Mouse (Mus musculus) heart, postnatal 4 days (tissue): ENCODE measurements around the gene Kng2. TPM values are rescaled to one million over a fixed set of nuclear protein-coding genes. Genes with fewer than 3 reads are reported as not detected.
"Not testable (repeated sequence)": the region's sequence is repeated elsewhere in the genome, so short reads cannot be mapped to it uniquely, and the experiment has no call there.

Source experiments
- DNase-seq: peaks from one replicate; pipeline ENCODE4 v3.0.0; 2021
- total RNA-seq, 2 experiments: library from RNA; stranded (reverse); gene quantifications; 2 replicates each; pipeline ENCODE4 v1.2.3; 2021

The Kng2 gene
- total RNA-seq, result not detected

DNA sequence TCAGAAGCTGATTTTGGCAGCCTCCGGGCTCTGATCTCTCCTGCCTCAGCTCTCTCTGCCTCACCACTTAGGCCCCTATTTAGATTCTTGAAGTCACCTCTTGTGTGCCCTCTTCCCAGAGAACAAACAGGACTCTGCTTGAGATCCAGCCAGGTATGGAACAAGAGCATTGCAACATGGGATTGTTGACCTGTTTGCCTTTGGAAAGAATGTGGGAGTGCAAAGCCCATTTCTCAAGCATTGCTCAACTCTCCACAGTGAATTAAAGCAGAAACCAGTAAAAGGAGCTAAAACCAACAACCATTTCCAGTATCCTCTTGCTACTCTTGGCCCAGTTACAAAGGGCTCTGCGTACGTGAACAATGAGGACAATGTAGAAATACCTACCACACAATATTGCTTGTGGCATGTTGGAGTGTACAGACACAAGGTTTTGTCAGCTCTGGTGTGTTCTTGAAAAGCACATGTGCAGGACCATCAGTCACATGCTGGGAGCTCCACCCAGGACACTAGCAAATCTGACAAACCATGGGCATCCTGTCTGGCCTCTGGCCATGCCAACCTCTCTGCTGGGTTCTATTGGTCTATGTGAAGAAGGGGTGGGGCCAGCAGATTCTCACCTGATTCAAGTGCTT, at the start of gene Kng2:
TSS of gene Kng2 (minus strand) at position 517 of the 635 bp plus-strand sequence.
- not testable (repeated sequence) for DNase-seq

DNA sequence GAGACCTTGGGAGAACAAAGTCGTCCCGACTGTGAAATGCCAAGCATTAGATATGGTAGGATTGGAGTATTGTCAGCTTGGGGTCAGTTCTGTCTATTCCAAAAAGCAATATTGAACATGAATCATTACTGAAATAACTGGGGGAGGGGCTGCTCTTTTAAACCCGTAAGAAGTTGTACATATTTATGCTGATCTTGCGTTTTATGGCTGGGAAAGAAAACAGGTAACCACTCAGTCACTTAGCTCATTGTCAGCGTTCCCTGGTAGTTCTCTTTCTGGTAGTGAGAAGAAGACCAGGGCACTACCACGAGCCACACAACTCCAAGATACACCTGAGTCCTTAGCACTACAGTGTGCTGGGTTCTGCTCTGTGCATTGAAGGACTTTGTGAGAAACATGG, 48.2 kb upstream of the Kng2 start:
- not testable (repeated sequence) for DNase-seq

DNA sequence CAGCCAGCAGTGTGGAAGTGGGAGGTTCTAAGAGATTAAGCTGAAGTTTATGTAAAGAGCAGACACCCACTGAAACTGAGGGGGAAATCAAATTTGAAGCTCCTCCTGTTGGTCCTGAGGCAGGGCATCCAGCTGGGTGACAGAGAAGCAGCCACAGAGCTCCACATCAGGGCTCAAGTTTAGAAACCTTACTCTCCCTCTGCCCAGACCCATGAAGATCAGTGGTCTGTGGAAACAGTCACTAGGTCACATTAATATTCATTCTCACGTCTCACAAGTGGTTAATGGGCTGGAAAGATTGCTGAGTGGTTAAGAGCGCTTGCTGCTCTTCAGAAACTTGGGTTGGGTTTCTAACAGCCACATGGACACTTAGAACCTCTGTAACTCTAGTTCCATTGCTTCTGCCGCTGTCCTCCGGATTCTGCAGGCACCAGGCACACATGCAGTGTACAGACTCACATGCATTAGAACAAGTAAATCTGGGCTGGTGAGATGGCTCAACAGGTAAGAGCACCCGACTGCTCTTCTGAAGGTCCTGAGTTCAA, 31.6 kb upstream of the Kng2 start:
- DNase-seq, result not testable (repeated sequence)

DNA sequence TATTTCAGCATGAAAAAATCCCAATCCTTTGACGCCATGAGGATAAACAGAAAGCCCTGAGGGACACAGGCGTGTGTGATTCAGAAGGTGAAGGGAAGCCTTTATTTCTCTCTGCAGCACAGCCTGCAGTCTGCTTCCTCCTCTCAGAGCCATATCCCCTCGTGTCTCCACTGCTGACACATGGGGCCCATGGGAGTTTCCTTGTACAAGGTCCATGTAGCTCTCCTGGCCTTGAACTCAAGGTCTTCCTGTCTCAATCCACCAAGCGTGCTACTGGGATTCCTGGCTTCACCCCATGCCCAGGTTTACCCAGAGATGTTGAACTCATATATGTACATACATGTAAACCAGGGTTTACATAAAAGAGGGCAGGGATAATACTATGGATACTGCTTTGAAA, 30.3 kb upstream of the Kng2 start:
- DNase-seq, result not testable (repeated sequence)

DNA sequence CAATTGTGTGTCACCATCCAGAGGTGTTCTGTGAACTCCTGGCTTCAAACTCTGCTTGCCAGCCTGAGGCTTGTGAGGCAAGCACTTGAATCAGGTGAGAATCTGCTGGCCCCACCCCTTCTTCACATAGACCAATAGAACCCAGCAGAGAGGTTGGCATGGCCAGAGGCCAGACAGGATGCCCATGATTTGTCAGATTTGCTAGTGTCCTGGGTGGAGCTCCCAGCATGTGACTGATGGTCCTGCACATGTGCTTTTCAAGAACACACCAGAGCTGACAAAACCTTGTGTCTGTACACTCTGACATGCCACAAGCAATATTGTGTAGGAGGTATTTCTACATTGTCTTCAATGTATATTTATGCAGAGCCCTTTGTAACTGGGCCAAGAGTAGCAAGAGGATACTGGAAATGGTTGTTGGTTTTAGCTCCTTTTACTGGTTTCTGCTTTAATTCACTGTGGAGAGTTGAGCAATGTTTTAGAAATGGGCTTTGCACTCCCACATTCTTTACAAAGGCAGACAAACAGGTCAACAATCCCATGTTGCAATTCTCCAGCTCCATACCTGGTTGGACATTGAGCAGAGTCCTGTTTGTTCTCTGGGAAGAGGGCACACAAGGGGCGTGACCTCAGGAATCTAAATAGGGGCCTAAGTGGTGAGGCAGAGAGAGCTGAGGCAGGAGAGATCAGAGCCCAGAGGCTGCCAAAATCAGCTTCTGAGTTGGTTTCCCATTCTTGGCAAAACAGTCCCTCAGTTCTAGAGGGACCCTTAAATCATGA, 28.6 kb upstream of the Kng2 start, which contains the start of gene Kng1:
TSS of gene Kng1 (plus strand) at position 198 of the 780 bp plus-strand sequence.
- not testable (repeated sequence) for DNase-seq

DNA sequence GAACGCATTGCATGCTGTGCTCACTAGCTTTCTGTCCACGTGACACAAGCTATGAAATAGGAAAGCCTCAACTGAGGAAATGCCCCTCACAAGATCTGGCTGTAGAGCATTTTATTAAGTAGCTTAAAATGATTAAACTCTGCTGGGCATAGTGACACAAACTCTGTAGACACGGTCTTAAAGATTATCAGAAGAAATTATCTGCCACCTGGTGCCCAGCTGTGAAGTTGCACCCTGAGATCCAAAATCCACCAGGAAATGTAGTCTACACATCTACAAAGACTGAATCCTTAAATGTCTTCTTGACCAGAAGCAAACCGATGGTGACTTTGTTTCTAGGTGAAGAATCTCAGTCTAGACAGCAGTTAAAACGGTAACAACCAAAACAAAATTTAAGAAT, 17.0 kb upstream of the Kng2 start:
- DNase-seq, result peak; percentile 5

DNA sequence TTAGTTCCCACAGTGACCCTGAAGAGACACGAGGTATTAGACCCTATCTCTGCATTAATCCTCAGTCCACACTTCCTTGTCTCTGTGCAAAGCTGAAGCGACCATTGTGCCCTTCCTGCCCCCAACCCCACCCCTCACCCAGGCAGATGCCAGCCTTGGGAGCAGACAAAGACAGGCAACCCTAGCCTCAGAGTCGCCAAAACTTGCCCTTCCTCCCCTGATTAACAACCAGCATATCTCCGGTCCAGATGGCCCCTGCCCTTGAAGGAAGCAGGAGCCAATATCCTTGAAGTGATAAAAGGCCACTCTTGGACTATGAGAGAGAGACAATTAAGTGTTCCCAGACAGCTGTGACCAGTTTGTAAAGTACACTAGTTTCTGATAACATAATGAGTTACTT, 11.6 kb upstream of the Kng2 start:
- no peak for DNase-seq

DNA sequence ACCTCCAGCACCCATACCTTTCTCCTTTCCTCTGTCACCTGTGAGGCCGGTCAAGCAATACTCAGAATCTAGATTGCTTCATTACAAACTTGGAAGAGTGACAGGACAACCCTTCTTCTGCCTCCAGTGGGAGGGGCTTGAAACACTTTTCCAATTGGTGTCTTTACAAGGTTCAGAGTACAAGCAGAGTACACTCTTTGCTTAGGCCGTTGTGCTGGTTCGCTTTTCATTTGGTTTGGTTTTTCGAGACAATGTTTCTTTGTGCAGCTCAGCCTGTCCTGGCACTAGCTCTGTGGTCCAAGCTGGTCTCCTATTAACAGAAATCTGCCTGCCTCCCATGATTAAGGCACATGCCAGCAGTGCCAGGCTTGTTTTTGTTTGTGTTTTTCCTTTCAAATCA, 10.0 kb upstream of the Kng2 start:
- no peak for DNase-seq

DNA sequence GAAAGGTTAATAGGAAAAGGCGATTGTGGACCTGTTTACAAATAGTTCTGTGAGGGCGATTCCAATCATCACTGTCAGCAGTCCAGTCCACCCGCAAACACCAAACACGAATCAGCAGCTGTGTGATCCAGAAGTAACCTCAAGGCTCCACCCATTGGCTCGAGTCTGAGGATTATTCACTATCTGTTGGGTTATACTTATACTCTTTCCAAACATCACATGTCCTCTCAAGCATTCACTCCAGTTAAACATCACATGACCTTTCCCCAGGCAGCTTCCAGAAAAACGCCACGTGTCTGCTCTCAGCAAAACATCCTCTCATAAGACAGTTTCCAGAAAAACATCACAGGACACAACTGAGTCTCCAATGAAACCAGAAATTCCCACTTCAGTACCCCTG, 8.5 kb upstream of the Kng2 start:
- DNase-seq, result no peak

DNA sequence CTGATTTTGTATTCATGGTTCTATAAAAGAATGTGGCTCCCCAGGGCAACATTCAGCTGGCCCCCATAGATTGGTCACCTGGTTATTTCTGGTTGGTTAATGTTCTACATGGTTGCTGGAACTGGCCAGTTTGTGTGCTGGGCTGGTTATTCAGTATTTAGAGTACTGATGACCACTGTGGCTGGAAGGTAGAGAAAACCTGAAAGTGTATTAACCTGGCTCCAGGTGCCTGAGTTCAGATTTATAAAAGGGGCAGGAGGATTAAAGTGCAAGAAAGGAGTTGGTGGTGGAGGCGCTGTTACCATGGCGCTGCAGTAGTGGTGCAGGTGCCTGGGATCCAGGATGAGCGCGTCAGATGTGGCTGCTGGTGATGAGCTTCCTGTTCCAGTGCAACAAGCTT, 4.4 kb upstream of the Kng2 start:
- no peak for DNase-seq

DNA sequence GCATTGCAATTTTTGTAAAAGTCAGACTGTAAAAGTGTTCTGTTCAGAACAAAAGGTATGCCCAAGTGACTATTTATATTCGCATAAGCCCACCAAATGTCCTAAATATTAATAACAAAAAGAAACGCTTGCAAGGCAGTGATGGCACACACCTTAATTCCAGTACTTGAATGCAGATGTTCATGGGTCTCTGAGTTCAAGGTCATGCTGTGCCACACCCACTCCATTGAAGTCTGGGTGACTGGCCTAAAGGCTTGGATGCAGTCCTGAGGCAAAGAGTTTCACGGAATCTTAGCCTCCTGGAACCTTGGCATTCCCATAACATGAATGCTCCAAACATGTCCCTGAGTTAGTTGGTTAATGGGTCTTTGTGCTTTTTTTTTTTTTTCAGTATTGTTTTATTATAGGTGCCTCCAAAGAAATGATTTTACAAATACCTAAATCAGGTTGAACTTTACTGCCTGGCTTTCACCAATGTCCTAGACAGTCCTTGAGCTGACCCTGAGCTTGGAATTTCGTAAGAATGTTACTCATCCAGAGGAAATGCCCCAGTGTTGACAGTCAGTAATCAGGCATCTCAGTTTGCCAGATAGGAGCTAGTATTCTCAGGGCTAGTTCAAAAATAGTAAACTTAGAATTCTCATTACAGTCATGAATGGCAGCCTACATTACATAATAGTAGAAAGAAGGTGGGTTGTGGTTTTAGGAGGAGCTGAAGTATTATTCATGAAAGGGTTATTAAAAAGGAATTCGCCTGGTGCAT, 1.6 kb upstream of the Kng2 start:
- no peak for DNase-seq

DNA sequence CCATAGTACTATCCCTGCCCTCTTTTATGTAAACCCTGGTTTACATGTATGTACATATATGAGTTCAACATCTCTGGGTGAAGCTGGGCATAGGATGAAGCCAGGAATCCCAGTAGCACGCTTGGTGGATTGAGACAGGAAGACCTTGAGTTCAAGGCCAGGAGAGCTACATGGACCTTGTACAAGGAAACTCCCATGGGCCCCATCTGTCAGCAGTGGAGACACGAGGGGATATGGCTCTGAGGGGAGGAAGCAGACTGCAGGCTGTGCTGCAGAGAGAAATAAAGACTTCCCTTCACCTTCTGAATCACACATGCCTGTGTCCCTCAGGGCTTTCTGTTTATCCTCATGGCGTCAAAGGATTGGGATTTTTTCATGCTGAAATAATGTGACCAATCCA, 1.9 kb downstream of the Kng2 start:
- DNase-seq, result not testable (repeated sequence)

DNA sequence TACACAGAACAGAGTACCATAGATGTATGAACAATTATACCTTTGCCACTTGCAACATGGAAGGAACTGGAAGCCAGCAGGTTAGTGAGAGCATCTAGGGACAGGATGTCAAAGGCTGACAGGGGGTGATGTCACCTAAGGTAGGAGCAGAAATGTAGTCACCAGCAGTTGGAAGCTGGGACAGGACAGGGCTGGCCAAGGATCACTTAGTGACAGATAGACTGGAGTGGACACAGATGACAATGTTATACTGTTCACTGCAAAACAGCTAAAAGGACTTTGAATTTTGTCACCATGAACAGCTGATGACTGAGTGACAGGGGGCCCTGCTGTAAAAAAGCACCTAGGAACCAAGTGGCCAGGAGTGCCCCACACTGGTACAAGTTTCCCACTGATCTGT, 2.7 kb downstream of the Kng2 start:
- no peak for DNase-seq

DNA sequence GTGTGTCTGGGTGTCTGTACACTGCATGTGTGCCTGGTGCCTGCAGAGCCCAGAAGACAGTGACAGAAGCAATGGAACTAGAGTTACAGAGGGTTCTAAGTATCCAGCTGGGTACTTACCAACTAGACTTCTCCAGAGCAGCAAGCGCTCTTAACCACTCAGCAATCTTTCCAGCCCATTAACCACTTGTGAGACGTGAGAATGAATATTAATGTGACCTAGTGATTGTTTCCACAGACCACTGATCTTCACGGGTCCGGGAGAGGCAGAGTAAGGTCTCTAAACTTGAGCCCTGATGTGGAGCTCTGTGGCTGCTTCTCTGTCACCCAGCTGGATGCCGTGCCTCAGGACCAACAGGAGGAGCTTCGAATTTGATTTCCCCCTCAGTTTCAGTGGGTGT, 4.2 kb downstream of the Kng2 start:
- DNase-seq, result no peak

DNA sequence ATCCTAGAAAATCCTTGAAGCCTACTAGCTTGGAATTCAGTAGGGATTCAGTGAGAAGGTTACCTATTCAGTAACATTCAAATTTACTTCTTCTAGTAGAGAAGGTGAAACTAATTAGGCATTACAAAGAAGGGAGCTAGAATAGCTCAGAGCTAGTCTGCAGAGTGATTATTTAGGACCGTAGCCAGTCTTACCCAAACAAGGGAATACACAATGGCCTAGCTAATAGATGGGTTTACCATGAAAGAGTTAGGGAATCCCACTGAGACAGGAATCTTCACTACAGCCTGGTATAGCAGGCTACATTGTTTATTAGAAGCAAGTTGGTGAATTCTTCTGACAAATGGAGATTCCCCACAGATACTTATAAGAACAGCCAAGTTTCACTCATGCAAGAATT, 8.7 kb downstream of the Kng2 start:
- not testable (repeated sequence) for DNase-seq

DNA sequence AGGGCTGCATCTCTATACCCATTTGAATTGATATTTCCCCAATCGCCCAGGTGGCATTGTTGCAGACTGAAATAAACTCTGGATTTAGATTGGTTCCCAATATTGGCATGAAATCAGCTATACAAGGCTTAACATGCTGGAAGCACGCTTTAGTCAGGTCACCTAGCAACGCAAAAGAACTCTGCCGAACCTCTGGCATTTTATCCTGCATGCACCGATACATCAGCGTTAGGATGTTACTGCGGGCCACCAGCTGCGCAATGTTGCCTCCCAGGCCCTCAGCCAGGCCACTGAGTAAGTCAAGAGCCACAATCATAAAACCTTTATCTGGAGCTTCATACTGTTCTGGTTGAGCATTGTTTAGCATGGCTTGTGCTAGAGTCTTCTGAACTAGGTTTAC, 14.6 kb downstream of the Kng2 start:
- not testable (repeated sequence) for DNase-seq

DNA sequence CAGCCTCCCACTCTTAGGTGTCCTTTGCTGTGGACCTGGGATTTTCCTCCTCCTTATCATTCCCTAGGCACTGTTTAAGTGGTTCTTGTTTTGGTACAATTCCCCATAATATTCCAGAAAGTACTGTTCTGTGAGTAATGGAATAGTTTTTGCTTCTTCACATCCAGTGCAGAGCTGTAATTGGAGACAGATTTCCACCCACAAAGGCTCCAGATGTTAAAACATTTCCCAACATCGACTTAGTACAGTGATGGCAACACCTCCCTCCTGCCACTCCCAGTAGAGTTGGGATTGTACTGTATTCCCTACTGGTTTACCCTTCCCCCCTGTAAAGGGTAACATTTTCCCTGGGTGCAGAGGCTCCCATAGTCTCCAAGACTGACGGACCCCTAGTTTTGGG, 15.5 kb downstream of the Kng2 start:
- DNase-seq, result not testable (repeated sequence)

DNA sequence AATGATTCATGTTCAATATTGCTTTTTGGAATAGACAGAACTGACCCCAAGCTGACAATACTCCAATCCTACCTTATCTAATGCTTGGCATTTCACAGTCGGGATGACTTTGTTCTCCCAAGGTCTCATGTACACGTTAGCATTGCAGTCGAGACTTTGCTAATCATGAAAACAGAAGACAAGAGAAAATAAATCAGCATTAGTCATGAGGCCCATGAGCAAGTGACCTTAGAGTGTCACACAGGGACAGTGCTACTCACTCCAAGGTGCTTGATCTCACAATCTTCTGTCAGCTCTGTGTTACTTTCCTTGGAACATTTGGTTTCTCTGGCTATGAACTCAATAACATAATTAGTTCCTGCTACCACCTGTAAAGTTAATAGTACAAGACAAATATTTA, 32.3 kb downstream of the Kng2 start:
- DNase-seq, result not testable (repeated sequence)

DNA sequence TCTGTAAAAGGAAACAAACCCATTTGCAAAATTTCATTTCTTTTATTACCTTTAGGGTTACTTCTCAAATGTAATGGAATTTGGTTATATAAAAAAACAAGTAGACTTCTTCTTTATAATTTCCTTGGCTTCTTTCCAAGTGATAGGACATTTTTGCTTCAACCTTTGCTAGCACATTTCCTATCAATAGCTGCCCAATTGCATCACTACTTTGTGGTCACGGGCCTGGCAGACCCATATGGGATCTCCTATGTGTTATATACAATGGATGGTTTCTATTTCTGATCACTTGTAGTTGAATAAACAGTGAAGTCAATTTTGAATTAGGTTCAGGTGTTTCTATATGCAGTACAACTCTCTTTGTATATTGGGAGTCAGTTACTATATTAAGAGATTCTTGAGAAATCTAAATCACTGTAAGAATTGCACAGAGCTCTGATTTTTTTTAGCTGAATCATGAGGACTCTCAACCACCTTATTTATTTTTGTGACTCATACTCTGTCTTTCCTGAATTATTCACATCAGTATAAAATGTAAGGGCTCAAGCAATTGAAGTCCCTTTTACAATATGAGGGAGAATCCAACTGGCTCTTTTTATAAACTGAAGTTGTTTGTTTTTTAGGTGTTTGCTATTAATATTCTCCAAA, 61.8 kb downstream of the Kng2 start:
- no peak for DNase-seq

DNA sequence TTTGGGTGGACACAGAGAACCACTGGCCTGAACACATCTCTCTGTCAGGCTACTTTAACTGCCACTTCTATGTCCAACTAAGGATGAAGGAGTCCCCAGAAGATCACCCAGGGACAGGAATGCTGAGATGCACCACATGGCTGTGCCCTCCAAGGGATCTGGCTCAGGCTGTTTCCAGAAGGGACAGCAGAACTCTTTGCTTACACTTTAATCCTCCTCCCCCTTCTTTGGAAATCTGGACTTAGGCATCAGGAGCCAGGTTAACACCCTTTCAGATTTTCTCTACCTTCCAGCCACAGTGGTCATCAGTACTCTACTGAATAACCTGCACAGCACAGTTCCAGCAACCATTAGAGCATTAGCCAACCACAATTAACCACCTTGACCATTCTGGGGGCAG, 66.0 kb downstream of the Kng2 start:
- DNase-seq, result no peak

DNA sequence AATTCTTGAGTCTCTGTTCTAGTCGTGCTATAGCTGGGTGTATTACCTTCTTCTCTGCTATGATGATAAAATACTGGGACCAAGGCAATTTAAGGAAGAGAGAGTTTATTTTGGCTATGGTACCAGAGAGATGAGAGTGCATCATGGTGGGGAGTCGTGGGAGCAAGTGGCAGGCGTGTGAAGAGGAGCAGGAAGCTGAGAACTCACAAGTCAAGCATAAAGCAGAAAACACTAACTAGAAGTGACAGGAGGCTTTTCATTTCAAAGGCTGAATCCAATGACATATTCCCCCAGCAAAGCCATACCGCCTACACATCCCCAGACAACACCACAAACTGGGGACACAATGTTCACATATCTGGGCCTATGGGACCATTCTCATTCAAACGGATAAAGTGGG, 67.0 kb downstream of the Kng2 start:
- DNase-seq, result no peak

DNA sequence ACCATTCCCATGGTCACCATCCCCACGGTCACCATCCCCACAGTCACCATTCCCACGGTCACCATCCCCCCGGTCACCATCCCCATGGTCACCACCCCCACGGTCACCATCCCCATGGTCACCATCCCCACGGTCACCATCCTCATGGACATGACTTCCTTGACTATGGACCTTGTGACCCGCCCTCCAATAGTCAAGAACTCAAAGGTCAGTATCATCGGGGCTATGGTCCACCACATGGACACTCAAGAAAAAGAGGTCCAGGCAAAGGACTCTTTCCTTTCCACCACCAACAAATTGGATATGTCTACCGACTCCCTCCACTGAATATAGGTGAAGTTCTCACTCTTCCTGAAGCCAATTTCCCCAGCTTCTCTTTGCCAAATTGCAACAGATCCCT, 68.2 kb downstream of the Kng2 start:
- no peak for DNase-seq

DNA sequence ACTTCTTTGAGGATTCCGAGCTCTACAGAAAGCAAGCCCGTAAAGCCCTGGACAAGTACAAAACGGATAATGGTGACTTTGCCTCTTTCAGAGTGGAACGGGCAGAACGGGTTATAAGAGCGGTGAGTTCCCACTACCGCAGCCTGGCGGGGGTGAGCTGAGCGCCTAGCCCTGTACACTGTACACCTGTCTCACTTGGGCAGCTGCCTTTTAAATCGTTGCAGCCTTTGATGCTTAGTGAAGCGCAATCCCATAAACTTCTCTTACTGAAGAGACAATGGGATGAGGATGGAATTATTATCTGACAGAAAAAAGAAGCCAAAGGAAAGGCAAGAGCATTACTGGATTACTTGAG, 73.2 kb downstream of the Kng2 start:
- no peak for DNase-seq
